Mouse (Mus musculus) lung, postnatal 10 days (tissue): ENCODE measurements around the gene Slc35a5.
A peak's percentile ranks its signal among the peaks of the same experiment; 100 is the strongest.

ENCODE experiments used
- DNase-seq: peaks from one replicate; pipeline ENCODE4 v3.0.0; 2021

Gene Slc35a5

DNA sequence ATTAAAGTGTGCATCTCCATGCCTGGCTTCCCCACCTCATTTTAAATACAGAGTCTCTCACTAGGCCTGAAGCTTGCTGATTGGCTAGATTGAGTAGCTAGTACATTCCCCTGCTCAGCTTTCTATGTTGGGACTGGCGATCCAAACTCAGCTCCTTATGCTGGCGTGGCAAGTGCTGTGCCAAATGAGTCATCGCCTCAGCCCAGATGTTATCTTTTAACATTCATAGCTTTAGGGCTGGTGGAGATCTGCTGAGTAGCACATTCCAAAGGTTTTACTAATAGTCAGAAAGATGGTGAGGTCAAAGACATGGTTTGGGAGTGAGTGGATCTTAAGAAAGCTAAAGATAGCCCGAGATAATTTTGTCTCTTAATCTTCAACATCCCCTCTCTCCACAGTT is 48.0 kb downstream of the Slc35a5 start:
- DNase-seq: peak; percentile 71

GRCm38 (mm10) chr16:45108203-45108878 is 50.2 kb downstream of the Slc35a5 start:
- DNase-seq: no peak

DNA sequence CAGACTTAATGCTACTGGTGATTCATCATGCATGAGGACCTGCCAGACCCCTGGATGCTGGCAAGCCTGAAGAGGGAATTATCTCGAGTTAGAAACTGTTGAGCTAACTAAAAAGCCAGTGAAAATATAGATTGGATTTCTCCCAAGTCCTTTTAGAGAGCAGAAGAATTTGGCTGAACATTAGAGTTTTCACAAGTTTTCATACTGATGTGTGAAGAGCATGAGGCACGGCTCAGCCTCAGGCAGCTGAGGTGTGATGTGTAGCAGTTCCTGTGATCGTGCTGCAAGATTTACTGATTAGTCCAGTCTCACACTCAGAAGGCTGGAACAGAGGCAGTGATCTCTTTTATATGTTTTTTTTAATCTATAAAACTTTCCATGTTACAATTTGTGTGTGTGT is 53.5 kb downstream of the Slc35a5 start:
- no peak for DNase-seq

DNA sequence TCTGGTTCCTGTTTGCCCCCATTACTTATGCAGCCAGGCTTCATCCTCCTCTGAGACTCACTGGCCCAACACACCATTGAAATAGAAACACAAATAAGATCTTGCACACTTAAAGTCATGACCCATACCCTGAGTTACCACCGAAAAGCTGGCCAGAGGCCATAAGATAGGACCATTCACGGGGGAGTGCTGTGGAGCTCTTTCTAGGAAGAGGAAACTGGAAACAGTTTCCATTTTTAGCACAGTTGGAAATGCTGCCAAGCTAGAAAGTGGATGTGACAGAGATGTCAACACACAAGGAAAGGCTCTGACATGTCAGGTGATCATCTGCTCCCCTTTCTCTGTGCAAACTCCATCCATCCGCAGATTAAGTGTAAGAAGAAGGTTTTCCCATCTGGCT is 57.6 kb downstream of the Slc35a5 start:
- DNase-seq: no peak

- DNase-seq: no peak
Observed at GRCm38 (mm10) chr16:45098886-45099210, 59.7 kb downstream of the Slc35a5 start.

DNA sequence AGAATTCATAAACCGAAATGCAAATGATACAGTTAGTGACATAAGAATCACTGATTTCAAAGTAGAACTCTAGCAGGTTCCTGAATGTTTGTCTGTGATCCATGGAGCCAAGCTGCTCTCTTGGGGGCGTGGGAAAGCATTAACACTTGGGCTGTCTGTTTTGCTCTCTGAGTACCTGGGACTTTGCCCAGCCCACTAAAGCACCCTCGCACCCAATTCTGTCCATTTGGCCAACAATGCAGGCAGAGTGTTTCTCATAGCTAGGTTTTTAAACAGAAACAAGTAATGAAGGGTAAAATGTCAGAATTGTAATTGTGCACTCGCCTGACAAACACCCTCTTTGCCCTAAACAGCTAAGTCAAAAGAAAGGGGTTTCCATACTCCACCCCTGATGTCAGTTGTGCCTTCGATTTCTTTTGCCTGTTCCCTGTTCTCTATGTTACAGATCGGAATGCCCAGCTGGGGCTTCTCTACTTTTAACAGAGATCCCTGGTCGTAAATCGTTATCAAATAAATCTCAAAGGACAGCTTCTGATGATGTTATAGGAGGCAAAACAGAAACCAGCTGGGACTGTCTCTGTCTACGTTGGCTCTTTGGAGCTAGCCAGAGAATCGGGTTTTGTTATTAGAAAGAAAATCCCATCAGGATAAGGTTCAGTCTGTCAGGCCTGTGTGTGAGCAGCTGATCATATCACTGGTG is 60.2 kb downstream of the Slc35a5 start:
- DNase-seq: no peak

GRCm38 (mm10) chr16:45097467-45097866 is 61.0 kb downstream of the Slc35a5 start:
- DNase-seq: no peak

GRCm38 (mm10) chr16:45095561-45096482 is 62.7 kb downstream of the Slc35a5 start:
- peak; percentile 24 for DNase-seq

DNA sequence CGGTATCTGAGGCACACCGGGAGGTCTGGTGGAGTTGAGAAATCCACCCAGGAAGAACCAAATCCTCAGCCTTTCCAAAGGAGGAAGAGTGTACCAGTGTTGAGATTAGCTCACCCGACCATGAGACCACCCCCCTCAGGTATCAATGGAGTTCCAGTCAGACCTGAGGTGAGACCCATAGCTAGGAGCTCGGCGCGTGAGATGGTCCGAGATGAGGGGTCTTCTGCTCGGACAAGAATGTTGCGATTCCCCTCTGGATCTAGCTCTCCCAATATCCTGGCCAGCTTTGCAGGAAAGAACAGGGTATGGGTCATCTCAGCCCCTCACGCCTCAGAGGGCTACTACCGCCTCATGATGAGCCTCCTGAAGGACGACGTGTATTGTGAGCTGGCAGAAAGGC is 63.5 kb downstream of the Slc35a5 start:
- DNase-seq: no peak

GRCm38 (mm10) chr16:45094136-45094756 is 64.3 kb downstream of the Slc35a5 start:
- peak; percentile 14 for DNase-seq

DNA sequence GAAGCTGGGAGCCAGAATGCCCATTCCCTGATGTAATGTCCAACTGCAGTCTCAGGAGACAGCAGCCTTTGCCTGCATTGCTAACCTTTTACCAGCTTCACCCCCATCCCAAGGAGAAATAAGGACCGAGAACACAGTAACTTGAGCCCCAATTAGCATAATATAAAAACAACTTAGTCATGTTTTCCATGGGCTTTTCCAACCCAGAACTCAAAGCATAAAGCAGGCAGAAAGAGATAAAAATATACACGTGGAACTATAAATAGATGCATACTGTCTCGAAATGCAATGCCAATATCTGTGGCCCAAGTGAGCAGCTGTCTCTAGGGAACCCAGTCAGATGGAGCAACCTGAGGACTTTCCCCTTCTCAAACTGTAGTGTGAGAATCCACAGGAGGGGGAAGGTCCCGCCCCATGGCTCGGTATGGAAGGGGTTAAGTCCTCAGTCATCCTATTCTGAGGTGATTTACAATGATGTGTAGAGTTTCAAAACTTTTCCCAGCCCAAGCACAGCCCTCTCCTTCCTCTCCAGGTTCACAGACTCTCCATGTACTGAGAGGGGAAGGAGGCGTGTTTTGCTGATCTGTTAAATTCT is 65.3 kb downstream of the Slc35a5 start, which contains the start of gene Ccdc80:
Ccdc80 (plus strand) TSS at position 266 of the 595 bp plus-strand sequence.
- DNase-seq: peak; percentile 58

- peak; percentile 86 for DNase-seq
Observed at GRCm38 (mm10) chr16:45090005-45090404, 68.5 kb downstream of the Slc35a5 start.
